Mouse (Mus musculus) induced T-regulatory cell, adult 2 months (primary cell): ENCODE data around the gene P2ry6.

Source experiments
- DNase-seq: peaks from one replicate; pipeline ENCODE4 v3.0.0-alpha.2; 2012; ENCODE audit warnings: low read depth

Gene P2ry6

GRCm38 (mm10) chr7:100974135-100974903, at the start of gene P2ry6:
Gene P2ry6 (minus strand): TSS chr7:100974649.
- no peak for DNase-seq

DNA sequence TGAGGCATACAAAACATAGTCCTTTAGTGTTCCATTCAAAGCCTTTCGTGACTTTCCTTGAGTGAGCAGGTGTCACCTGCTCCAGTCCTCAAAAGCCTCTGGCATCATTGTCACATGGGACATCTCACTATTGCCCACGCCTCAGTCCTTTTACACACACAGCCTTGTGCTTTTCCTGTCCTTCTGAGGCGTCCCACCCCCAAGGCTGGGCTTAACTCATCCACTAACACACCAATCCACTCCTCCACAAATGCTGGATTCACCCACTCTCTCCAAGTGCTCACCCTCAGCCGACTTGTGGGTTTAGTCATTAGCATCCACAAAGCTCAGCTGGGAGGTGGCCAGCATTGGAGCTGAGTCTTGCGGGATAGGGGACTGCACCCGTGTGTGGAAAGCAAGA, 43.0 kb upstream of the P2ry6 start:
- no peak for DNase-seq

DNA sequence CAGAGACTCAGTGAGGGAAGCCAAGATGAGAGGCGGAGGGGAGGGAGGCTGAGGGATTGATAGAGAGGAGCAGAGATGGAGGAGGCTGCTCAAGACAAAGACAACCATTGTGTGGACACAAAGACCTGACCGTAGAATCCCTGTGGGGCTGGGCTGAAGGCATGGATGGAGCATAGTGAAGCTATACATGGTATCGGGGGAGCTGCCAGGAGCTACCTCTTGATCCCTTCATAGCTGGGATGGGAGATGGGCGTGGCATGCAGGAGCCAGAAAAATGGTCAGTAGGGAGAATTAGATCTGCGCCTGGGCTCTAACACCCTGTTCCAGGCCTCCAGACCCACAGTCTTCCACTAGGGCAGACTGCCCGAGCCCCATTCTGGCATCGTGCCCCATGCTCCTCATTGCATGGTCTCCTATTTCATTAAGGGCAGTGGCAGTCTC, 42.6 kb upstream of the P2ry6 start:
- DNase-seq, result no peak

DNA sequence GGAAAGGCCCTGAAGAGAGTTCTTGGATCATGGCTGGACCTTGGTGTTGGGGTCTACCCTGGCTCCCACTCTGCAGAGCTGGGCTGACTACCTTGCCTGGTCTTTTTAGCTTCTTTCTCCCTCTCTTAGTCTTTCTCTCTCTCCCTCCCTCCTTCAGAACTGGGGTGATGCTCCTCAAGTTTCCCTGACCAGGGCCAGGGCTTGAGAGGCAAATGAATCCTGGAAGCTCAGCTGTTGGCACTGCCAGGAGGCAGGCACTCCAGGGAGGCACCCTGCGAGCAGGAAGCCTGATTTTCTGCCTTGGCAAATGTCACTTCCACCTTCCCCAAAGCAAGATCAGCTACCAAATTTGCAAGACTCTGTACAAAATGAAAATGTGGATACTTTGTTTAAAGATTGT, 40.5 kb upstream of the P2ry6 start:
- DNase-seq, result no peak

DNA sequence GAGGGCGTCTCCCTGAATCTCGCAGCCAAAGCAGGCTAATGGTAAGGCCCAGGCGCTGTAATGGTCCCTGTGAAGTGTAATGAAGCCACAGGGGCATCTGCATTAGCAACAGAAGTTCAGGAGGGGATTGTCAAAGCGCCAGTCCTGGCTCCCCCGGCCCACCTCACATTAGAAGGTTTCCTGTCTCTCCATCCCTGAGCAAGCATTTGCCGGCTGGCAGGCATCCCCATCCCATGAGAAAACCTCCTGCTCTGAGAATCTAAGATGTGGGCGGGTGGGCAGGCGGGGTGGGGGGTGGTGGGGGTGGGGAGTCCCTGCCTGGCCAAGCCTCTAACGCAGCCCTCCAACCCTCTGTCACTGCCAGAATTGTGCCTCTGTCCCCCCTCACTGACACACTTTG, 39.6 kb upstream of the P2ry6 start:
- DNase-seq, result no peak

GRCm38 (mm10) chr7:101012541-101012940, 38.1 kb upstream of the P2ry6 start, which contains the start of gene P2ry2:
Gene P2ry2 (minus strand): TSS chr7:101012866.
- no peak for DNase-seq

DNA sequence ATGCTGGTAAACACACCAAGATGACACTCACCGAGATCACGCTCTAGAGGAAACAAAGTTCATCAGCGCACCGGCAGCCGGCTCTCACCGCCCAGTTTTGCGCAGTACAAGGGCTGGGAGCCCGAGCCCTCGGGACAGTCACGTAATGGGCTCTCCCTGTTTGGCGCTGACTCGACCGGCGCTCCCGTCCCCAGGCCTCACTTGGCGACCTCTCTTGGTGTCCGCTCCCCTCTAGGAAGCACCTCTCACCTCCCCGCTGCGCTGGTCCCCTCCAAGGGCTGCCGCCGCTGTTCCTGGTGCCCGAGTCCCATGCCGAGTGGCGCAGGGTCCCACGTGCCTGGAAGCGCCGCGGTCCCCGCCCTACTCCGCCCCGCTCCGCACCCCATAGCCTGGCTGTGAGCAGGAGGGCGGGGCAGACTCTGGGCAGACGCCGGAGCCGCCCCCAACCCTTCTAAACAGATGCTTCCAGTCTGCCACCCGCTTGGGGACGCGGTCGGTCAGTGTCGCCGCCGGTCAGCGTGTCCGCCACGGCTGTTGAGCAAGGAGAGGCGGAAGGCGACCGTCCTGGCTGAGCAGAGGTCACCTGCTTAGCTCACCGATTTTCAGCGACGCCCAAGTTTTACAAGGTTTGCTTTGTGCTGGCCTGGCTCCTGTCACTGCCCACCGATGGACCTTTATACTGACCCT, 37.4 kb upstream of the P2ry6 start:
- DNase-seq, result peak; percentile 59

- no peak for DNase-seq
These were observed 36.3 kb upstream of the P2ry6 start for GRCm38 (mm10) chr7:101010741-101011140.

DNA sequence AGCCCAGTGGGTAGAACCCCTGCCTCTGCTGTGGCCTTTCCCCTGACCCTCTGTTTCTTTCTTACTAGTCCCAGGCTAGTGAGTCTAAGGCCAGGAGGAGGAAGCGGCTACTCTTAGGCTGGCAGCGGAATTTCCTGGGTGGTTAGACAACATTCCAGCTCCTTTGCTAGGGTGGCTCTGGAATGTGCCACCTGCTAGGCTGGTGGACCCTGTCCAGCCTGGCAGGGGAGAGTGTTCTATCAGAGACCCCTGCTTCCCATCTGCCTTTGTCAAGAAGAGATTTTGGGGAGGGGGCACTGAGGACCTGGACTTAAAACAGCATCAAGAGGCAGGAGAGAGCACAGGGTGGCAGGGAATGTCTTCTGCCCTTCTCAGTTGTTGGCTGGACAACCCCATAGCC, 31.8 kb upstream of the P2ry6 start:
- DNase-seq, result no peak

GRCm38 (mm10) chr7:101005119-101005518, 30.7 kb upstream of the P2ry6 start:
- no peak for DNase-seq

GRCm38 (mm10) chr7:101003442-101004326, 29.2 kb upstream of the P2ry6 start:
- DNase-seq, result no peak

DNA sequence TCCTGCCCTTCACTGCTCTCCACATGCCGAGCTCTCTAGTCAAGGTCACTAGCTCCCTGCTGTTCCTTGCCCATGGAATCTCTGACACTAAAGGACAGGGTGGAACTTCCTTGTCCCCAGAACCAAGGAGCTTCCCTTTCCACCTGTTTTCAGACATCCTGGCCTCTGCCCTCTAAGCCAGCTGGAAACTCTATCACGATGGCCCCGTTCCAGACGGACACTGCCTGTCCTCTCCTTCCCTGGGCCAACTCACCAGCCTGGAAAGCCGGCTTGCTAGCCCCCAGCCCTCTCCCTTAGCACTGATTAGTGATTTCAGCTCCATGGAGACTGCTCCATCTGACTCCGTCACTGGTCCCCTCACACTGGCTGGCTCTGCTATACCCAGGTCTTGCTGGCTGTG, 27.8 kb upstream of the P2ry6 start:
- DNase-seq, result no peak

DNA sequence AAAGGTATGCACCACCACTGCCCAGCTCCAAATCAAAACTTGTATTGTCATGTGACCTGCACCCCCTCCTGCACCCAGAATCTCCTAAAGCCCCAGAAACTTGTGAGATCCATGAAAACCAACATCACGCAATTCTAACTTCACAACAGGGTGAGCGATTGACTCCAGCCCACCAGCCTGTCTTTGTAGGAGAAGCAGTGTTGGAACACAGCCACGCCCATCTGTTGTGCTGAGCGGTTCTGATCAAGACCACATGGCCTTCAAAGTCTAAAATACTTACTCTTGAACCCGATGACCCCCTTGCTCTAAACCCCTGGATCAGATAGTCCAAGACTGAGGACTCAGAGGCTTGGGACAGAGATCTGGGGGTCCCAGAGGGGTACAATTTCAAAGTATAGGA, 25.2 kb upstream of the P2ry6 start:
- DNase-seq, result no peak

DNA sequence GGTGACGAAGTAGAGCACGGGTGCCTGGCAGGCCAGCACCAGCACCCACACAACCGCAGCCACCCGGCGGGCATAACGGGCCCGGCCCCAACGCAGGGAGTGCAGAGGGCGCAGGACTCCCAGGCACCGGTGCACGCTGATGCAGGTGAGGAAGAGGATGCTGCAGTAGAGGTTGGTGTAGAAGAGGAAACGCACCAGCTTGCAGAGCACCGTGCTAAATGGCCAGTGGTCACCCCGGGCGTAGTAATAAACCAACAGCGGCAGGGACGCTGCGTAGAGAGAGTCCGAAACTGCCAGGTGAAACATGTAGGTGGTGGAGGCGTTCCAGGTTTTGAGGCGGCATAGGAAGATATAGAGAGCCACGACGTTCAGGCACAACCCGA, 24.1 kb upstream of the P2ry6 start:
- DNase-seq, result no peak

DNA sequence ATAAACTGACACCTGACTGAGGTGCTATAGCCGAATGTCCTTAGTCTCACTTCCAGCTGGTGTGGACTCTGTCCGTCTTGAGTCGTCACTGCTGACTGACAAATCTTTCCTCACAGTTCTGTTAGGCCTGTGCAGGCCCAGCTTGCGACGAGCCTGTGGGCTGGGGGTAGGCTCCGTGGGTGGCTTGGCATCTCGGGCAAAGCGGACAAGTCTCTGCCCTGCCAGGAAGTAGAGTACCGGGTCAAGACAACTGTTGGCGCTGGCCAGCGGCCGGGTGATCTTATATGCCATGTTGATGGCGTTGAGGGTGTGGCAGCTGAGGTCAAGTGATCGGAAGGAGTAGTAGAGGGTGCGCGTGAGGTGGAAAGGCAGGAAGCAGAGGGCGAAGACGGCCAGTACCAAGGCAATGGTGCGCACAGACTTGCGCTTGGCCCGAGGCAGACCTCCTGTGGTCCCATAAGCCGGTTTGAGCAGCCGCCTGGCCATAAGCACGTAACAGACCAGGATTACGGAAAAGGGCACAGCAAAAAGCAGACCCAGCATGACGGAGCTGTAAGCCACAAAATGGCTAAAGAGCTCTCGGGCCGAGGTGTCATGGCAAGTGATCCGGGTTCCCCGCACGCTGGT, 23.6 kb upstream of the P2ry6 start:
- no peak for DNase-seq

- no peak for DNase-seq
These were observed 22.8 kb upstream of the P2ry6 start for GRCm38 (mm10) chr7:100997215-100997614.

- DNase-seq, result no peak
These were observed 21.5 kb upstream of the P2ry6 start for GRCm38 (mm10) chr7:100995951-100996350.

- DNase-seq, result no peak
These were observed 20.9 kb upstream of the P2ry6 start for GRCm38 (mm10) chr7:100995260-100995864.

DNA sequence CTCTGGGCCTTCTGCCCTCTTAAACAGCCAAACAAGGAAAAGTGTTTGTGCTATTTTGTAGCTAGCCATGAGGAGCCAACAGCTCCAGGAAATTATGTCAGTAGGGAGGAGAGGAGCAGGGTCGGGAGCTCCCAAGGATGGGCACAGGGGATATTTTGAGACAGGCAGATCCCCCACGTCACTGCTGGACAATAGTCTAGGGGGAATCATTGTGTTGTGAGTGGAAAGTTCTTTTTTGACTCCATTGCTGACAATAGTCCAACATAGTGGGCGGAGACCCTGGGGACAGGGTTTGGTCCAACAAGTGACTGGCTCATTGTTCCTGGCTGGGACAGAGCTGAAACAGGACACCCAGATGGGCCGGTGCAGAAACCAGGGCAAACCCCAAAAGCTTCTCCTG, 18.7 kb upstream of the P2ry6 start:
- no peak for DNase-seq

DNA sequence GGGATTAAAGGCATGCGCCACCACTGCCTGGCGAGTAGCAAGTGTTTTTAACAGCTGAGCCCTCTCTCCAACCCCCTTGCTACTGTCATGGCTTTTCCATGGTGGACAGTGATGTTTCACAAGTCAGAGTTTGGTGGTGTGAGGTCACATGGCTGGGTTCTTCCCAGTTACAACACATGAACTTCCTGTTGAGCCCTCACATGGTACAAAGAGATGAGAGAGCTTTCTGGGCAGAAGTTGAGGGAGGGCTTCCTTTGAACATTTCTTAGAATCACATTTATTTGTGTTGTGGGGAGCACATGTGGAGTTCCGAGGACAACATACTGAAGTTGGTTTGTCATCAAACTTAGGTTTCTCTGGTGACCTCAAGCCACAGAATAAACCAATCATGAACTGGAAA, 17.5 kb upstream of the P2ry6 start:
- DNase-seq, result peak; percentile 7

GRCm38 (mm10) chr7:100990636-100991311, 16.3 kb upstream of the P2ry6 start:
- no peak for DNase-seq
